Mouse (Mus musculus): ENCODE data around the gene Pde11a.

Pde11a gene

GRCm38 (mm10) chr2:76162822-76163221, 175.8 kb downstream of the Pde11a start:
- ATAC-seq (ENCODE audit: low TSS enrichment), result peak; percentile 82

- no peak for ATAC-seq (ENCODE audit: low TSS enrichment)
Measured at GRCm38 (mm10) chr2:76158973-76159372, 179.6 kb downstream of the Pde11a start.

GRCm38 (mm10) chr2:76141136-76141535, 197.4 kb downstream of the Pde11a start:
- no peak for ATAC-seq (ENCODE audit: low TSS enrichment)

- ATAC-seq (ENCODE audit: low TSS enrichment), result no peak
Measured at GRCm38 (mm10) chr2:76132983-76133382, 205.6 kb downstream of the Pde11a start.

- no peak for ATAC-seq (ENCODE audit: low TSS enrichment)
Measured at GRCm38 (mm10) chr2:76129933-76130627, 208.5 kb downstream of the Pde11a start.

GRCm38 (mm10) chr2:76129058-76129437, 209.5 kb downstream of the Pde11a start:
- no peak for ATAC-seq (ENCODE audit: low TSS enrichment)

GRCm38 (mm10) chr2:76128105-76129057, 210.2 kb downstream of the Pde11a start:
- peak; percentile 64 for ATAC-seq (ENCODE audit: low TSS enrichment)

- ATAC-seq (ENCODE audit: low TSS enrichment), result no peak
Measured at GRCm38 (mm10) chr2:76126651-76127050, 211.9 kb downstream of the Pde11a start.

GRCm38 (mm10) chr2:76124821-76125220, 213.8 kb downstream of the Pde11a start:
- peak; percentile 92 for ATAC-seq (ENCODE audit: low TSS enrichment)

- no peak for ATAC-seq (ENCODE audit: low TSS enrichment)
Measured at GRCm38 (mm10) chr2:76122167-76122566, 216.4 kb downstream of the Pde11a start.

GRCm38 (mm10) chr2:76119848-76120247, 218.7 kb downstream of the Pde11a start:
- no peak for ATAC-seq (ENCODE audit: low TSS enrichment)

- no peak for ATAC-seq (ENCODE audit: low TSS enrichment)
Measured at GRCm38 (mm10) chr2:76118491-76118890, 220.1 kb downstream of the Pde11a start.

GRCm38 (mm10) chr2:76117219-76117618, 221.4 kb downstream of the Pde11a start:
- no peak for ATAC-seq (ENCODE audit: low TSS enrichment)

- ATAC-seq (ENCODE audit: low TSS enrichment), result no peak
Measured at GRCm38 (mm10) chr2:76115696-76116095, 222.9 kb downstream of the Pde11a start.

- ATAC-seq (ENCODE audit: low TSS enrichment), result no peak; the same call in 1 of the 2 replicates
Measured at GRCm38 (mm10) chr2:76114734-76115133, 223.8 kb downstream of the Pde11a start.

- no peak for ATAC-seq (ENCODE audit: low TSS enrichment)
Measured at GRCm38 (mm10) chr2:76109653-76110052, 228.9 kb downstream of the Pde11a start.

- no peak for ATAC-seq (ENCODE audit: low TSS enrichment)
Measured at GRCm38 (mm10) chr2:76101889-76102602, 236.5 kb downstream of the Pde11a start.

- ATAC-seq (ENCODE audit: low TSS enrichment), result peak; percentile 59; the same call in 1 of the 2 replicates
Measured at GRCm38 (mm10) chr2:76100597-76100996, 238.0 kb downstream of the Pde11a start.

GRCm38 (mm10) chr2:76099726-76100347, 238.7 kb downstream of the Pde11a start:
- no peak for ATAC-seq (ENCODE audit: low TSS enrichment)

GRCm38 (mm10) chr2:76098381-76098780, 240.2 kb downstream of the Pde11a start:
- no peak for ATAC-seq (ENCODE audit: low TSS enrichment)

- peak; percentile 23; the same call in 1 of the 2 replicates for ATAC-seq (ENCODE audit: low TSS enrichment)
Measured at GRCm38 (mm10) chr2:76097847-76098246, 240.7 kb downstream of the Pde11a start.

GRCm38 (mm10) chr2:76097284-76097683, 241.3 kb downstream of the Pde11a start:
- no peak for ATAC-seq (ENCODE audit: low TSS enrichment)
